29 mouse cellular contexts compared by ENCODE assay signal in the genomic region with DNA sequence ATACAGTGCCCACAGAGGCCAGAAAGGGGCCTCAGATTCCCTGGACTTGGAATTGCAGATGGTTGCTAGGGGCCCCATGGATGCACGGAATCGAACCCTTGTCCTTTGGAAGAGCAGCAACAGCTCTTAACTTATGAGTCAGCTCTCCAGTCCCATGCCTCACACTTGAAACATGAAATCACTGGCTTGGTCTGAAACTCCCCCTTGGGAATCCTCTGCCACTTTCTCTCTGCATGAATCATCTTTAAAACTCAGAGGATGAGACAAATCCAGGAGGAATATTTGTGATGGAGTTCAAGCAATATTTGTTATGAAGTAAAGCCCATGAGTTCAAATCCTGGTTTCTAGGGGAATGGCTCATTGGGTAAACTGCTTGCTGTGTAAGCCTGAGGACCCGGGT. TPM values are rescaled to one million over a fixed set of nuclear protein-coding genes. Genes with fewer than 3 reads are reported as not detected.
"Had no signal": no experiment of that assay in that cellular context is flagged by ENCODE, and none has a peak within 500 bp of the region (broad histone marks: within the 10 kb centered on the region; RNA-seq: fewer than 3 reads in every experiment).

No protein-coding gene starts in this region.

- ATAC-seq: hindbrain, embryonic 16.5 days; inflammation-experienced regulatory T-cells, adult 6 months; intestine, embryonic 15.5 days; intestine, postnatal 0 days had no signal

- DNase-seq: gastrocnemius, adult 2 months; gastrocnemius, postnatal 10 days; gastrocnemius, postnatal 25 days; heart, adult 18-20 months; heart, postnatal 10 days; heart, postnatal 4 days; kidney, adult 18-20 months; kidney, adult 9 months; kidney, postnatal 14 days; kidney, postnatal 36 days; layer of hippocampus, adult 9-11 months; layer of hippocampus, postnatal 36 days; liver; liver, embryonic 13.5 days had no signal

- H3K27ac ChIP-seq: gastrocnemius, adult 2 months; hindbrain, embryonic 10.5 days; hindbrain, embryonic 12.5 days; hindbrain, embryonic 14.5 days; intestine, embryonic 15.5 days; kidney, embryonic 15.5 days; kidney, postnatal 0 days; limb, embryonic 10.5 days; limb, embryonic 12.5 days; liver, embryonic 13.5 days; liver, embryonic 15.5 days had no signal

- H3K4me3 ChIP-seq: gastrocnemius, adult 2 months; heart, embryonic 10.5 days; heart, embryonic 12.5 days; hindbrain, embryonic 10.5 days; hindbrain, embryonic 12.5 days; intestine, embryonic 15.5 days; kidney, embryonic 15.5 days; limb, embryonic 10.5 days; limb, embryonic 12.5 days; liver, embryonic 13.5 days; liver, embryonic 15.5 days had no signal

RNA-seq across cellular contexts. Expression of a gene that starts 29.5 kb away (rescaled TPM):
- total RNA-seq: granulocyte monocyte progenitor cell, adult 5-6 weeks had no signal
